Mouse (Mus musculus) stomach, postnatal 0 days (tissue): Measurements from ENCODE around the gene Zbtb49. TPM values are rescaled to one million over a fixed set of nuclear protein-coding genes. Genes with fewer than 3 reads are reported as not detected.

Experiments used
- ATAC-seq: fragments of 200-750 bp; cut with Nextera tagmentation; 2 replicates; pipeline ENCODE4 v1.8.0; 2017; ENCODE audit not compliant: low FRiP score, low TSS enrichment
- DNase-seq: peaks from one replicate; pipeline ENCODE4 v3.0.0-alpha.2; 2016; ENCODE audit warnings: low spot score
- H3K27ac ChIP-seq: fragments of 300-500 bp; sonication (generic); replicated peaks from 2 replicates; pipeline ENCODE4 v1.5.1; 2014; ENCODE audit warnings: mild to moderate bottlenecking, control low read depth
- H3K27me3 ChIP-seq: fragments of 300-500 bp; sonication (generic); 2 replicates; pipeline ENCODE4 v1.6.1; 2014; ENCODE audit warnings: low read length; ENCODE audit not compliant: control insufficient read depth, insufficient read depth
- H3K36me3 ChIP-seq: fragments of 300-500 bp; sonication (generic); 2 replicates; pipeline ENCODE4 v1.6.1; 2014; ENCODE audit warnings: low read length, mixed read lengths; ENCODE audit not compliant: control insufficient read depth, insufficient read depth
- H3K4me1 ChIP-seq: fragments of 300-500 bp; sonication (generic); replicated peaks from 2 replicates; pipeline ENCODE4 v1.6.1; 2014; ENCODE audit warnings: antibody characterized with exemption; ENCODE audit not compliant: control insufficient read depth, insufficient read depth
- H3K4me2 ChIP-seq: fragments of 300-500 bp; sonication (generic); replicated peaks from 2 replicates; pipeline ENCODE4 v1.6.1; 2014; ENCODE audit warnings: low read depth, mild to moderate bottlenecking, control low read depth, moderate library complexity
- H3K4me3 ChIP-seq: fragments of 300-500 bp; sonication (generic); 2 replicates; pipeline ENCODE4 v1.5.1; 2014; ENCODE audit warnings: low read depth, low read length, control low read depth
- H3K9ac ChIP-seq: fragments of 300-500 bp; sonication (generic); 2 replicates; pipeline ENCODE4 v1.6.1; 2014; ENCODE audit warnings: mild to moderate bottlenecking, low read length, control low read depth, mixed read lengths
- H3K9me3 ChIP-seq: fragments of 300-500 bp; sonication (generic); 2 replicates; pipeline ENCODE4 v1.6.1; 2016; ENCODE audit warnings: low read length; ENCODE audit not compliant: control insufficient read depth
- CTCF ChIP-seq: IDR thresholded peaks from 2 replicates; pipeline ENCODE4 v1.5.1; 2016; ENCODE audit warnings: antibody characterized with exemption, low read depth, mild to moderate bottlenecking, moderate library complexity
- EP300 ChIP-seq: optimal IDR thresholded peaks from 2 replicates; pipeline ENCODE3; 2016; ENCODE audit warnings: antibody characterized with exemption
- WGBS: fragments of 180-500 bp; shearing (Covaris S2); extraction: QIAGEN DNeasy Blood & Tissue Kit; methylation state at CpG from one replicate; pipeline ENCODE4 v1.1.7; 2014; 5-methylcytosine and 5-hydroxymethylcytosine counted together
- polyA plus RNA-seq: library from polyadenylated mRNA; unstranded; fragments of >200 nt; fragmentation: Nextera tagmentation; extraction: Ambion mirVana; gene quantifications from 2 replicates; pipeline ENCODE4 v1.2.1, GENCODE M21; 2015

Gene Zbtb49
- polyA plus RNA-seq, 1 experiment from 2014 or later: 4.2 TPM

DNA sequence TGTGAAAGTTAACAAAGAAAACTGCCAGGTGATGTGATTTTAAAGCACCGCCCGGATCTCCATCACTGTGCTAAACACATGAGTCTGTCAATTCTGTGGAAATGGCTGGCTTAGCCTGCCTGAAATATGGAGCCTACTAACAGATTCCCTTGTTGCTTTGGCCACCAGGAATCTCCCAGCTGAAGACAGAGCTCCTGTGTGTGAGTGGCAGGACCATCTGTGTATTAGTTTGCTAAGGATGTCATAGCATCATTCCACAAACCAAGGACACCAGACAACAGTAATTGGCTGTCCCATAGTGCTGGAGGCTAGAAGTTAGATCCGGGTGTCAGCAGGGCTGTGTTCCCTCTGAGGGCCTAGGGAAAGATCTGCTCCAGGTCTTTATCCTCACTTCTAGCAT, 29.4 kb downstream of the Zbtb49 start:
- Histone ChIP-seq H3K4me2 (no peak overlapping the region), H3K27me3 (no peaks in the 10 kb centered on the region), H3K27ac (no peak overlapping the region), H3K9ac (no peak overlapping the region), H3K4me3 (no peak overlapping the region), H3K4me1 (no peaks in the 10 kb centered on the region), H3K9me3 (no peaks in the 10 kb centered on the region), H3K36me3 (no peaks in the 10 kb centered on the region)
- no peak for DNase-seq
- ATAC-seq: no peak
- TF ChIP-seq EP300 (no peak), CTCF (no peak)
- 88% methylated on average over 3 of the region's 3 CpGs for WGBS

GRCm38 (mm10) chr5:38187006-38187405, 33.3 kb downstream of the Zbtb49 start:
- no peak overlapping the region for H3K4me2 ChIP-seq
- no peaks in the 10 kb centered on the region for H3K9me3 ChIP-seq
- 81% methylated on average over 2 of the region's 2 CpGs for WGBS
- H3K4me1 ChIP-seq: no peaks in the 10 kb centered on the region
- H3K4me3 ChIP-seq: no peak overlapping the region
- no peaks in the 10 kb centered on the region for H3K27me3 ChIP-seq
- no peak overlapping the region for H3K9ac ChIP-seq
- H3K27ac ChIP-seq: no peak overlapping the region
- no peak for DNase-seq
- ATAC-seq: no peak
- TF ChIP-seq EP300: no peak
- TF ChIP-seq CTCF: no peak
- no peaks in the 10 kb centered on the region for H3K36me3 ChIP-seq

- no peak overlapping the region for H3K9ac ChIP-seq
- no peaks in the 10 kb centered on the region for H3K36me3 ChIP-seq
- no peaks in the 10 kb centered on the region for H3K4me1 ChIP-seq
- DNase-seq (no peak), ATAC-seq (no peak)
- no peak overlapping the region for H3K4me3 ChIP-seq
- H3K4me2 ChIP-seq: no peak overlapping the region
- no peak overlapping the region for H3K27ac ChIP-seq
- 75% methylated on average over 6 of the region's 6 CpGs for WGBS
- TF ChIP-seq CTCF (no peak), EP300 (no peak)
- H3K9me3 ChIP-seq: no peaks in the 10 kb centered on the region
- no peaks in the 10 kb centered on the region for H3K27me3 ChIP-seq
Measured at GRCm38 (mm10) chr5:38184688-38185285, 35.5 kb downstream of the Zbtb49 start.

DNA sequence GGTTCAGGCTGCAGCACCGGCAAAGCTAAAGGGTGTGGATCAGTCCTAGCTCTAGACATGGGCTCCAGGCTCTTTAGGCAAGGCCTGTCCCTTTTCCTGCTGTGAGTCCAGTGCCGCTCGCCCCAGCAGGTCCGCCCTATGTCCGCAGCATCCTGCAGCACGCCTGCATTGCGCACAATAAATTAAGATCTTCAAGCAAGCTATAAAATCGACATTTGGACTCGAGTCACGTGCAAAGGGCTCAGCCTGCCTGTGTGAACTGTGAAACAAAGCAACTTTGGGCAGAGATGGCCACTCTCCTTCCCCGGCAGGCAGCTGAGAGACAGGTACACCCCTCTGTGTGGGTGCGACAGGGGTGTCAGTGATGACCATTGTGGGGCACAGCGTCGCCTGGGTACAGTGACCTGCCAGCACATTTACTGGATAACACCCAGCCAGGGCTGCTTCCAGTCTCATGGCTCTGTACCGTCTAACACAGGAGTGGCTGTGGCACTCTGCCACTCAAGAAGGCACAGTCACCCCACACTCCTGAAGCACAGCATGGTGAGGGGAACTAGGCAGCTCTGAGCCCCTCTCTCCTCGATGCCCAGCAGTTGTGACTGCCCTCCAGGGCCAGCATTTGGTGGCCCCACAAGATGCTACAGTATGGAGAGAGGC, 45.9 kb downstream of the Zbtb49 start:
- H3K9me3 ChIP-seq: no peaks in the 10 kb centered on the region
- no peaks in the 10 kb centered on the region for H3K36me3 ChIP-seq
- DNase-seq (no peak), ATAC-seq (no peak)
- no peak overlapping the region for H3K4me3 ChIP-seq
- no peak overlapping the region for H3K4me2 ChIP-seq
- H3K4me1 ChIP-seq: no peaks in the 10 kb centered on the region
- WGBS: 79% methylated on average over 16 of the region's 16 CpGs
- TF ChIP-seq CTCF: no peak
- no peak for TF ChIP-seq EP300
- H3K9ac ChIP-seq: no peak overlapping the region
- H3K27me3 ChIP-seq: no peaks in the 10 kb centered on the region
- no peak overlapping the region for H3K27ac ChIP-seq

GRCm38 (mm10) chr5:38173766-38174165, 46.5 kb downstream of the Zbtb49 start:
- TF ChIP-seq CTCF (no peak), EP300 (no peak)
- H3K27me3 ChIP-seq: no peaks in the 10 kb centered on the region
- no peak for ATAC-seq
- H3K36me3 ChIP-seq: no peaks in the 10 kb centered on the region
- no peak overlapping the region for H3K9ac ChIP-seq
- no peak for DNase-seq
- H3K4me1 ChIP-seq: no peaks in the 10 kb centered on the region
- H3K9me3 ChIP-seq: no peaks in the 10 kb centered on the region
- no peak overlapping the region for H3K27ac ChIP-seq
- H3K4me3 ChIP-seq: no peak overlapping the region
- no peak overlapping the region for H3K4me2 ChIP-seq
- 36% methylated on average over 5 of the region's 5 CpGs for WGBS

GRCm38 (mm10) chr5:38168497-38168896, 51.8 kb downstream of the Zbtb49 start:
- H3K36me3 ChIP-seq: no peaks in the 10 kb centered on the region

More at GRCm38 (mm10) chr5:38168497-38168896, 51.8 kb downstream of the Zbtb49 start:
- H3K9me3 ChIP-seq: no peaks in the 10 kb centered on the region
- DNase-seq (no peak), ATAC-seq (no peak)
- no peak overlapping the region for H3K4me2 ChIP-seq
- WGBS: 64% methylated on average over 11 of the region's 11 CpGs
- H3K4me1 ChIP-seq: no peaks in the 10 kb centered on the region
- H3K27ac ChIP-seq: no peak overlapping the region
- no peak overlapping the region for H3K9ac ChIP-seq
- no peak overlapping the region for H3K4me3 ChIP-seq
- H3K27me3 ChIP-seq: no peaks in the 10 kb centered on the region
- no peak for TF ChIP-seq CTCF
